Mouse (Mus musculus): ENCODE measurements around the gene Ppp3ca. TPM values are rescaled to one million over a fixed set of nuclear protein-coding genes. Genes with fewer than 3 reads are reported as not detected.

The Ppp3ca gene
- total and polyA plus RNA-seq, 2 experiments from 2014 or later: 159 to 184 TPM

DNA sequence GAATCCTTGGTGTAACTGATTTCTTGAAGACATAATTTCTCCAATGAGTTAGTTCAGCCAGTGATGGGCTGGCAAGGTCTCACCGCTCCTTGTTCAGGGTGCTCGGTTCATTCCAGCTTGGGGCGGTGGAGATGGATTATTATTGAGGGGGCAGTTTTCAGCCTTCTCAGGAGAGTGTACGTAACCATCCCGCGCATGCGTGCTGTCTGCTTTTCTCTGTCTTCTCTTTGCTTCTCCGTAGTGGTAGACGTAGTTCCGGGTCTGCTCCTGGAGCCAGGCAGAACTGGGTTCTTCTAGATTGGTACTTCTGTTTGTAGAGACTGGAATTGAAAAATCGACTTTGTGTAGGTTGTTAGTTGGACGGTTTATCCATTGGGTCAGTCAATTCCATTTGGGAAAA, 89.5 kb downstream of the Ppp3ca start:
- Histone ChIP-seq H3K27me3 (ENCODE audit: insufficient read depth, low read length) (no peaks in the 10 kb centered on the region), H3K9ac (replicated peaks; ENCODE audit: low read length, poor library complexity, severe bottlenecking) (no peak overlapping the region), H3K4me3 (ENCODE audit: low read depth, low read length) (no peak overlapping the region), H3K9me3 (ENCODE audit: low read length) (no peaks in the 10 kb centered on the region), H3K27ac (ENCODE audit: low read depth, low read length) (no peak overlapping the region; the same call in 1 of the 2 replicates), H3K36me3 (ENCODE audit: insufficient read depth, low read length) (no peaks in the 10 kb centered on the region), H3K4me2 (ENCODE audit: low read depth, low read length, poor library complexity, severe bottlenecking) (no peak overlapping the region), H3K4me1 (ENCODE audit: insufficient read depth, low read length) (no peaks in the 10 kb centered on the region)
- WGBS: 96% methylated on average over 12 of the region's 12 CpGs
- no peak for DNase-seq (ENCODE audit: low spot score)
- ATAC-seq (ENCODE audit: low FRiP score): no peak
- TF ChIP-seq CTCF (IDR thresholded peaks at IDR 0.05): no peak

- Histone ChIP-seq H3K4me2 (ENCODE audit: low read depth, low read length, poor library complexity, severe bottlenecking) (no peak overlapping the region), H3K27me3 (ENCODE audit: insufficient read depth, low read length) (no peaks in the 10 kb centered on the region), H3K9me3 (ENCODE audit: low read length) (no peaks in the 10 kb centered on the region), H3K9ac (replicated peaks; ENCODE audit: low read length, poor library complexity, severe bottlenecking) (no peak overlapping the region), H3K4me1 (ENCODE audit: insufficient read depth, low read length) (0 out of 2 replicates have a peak, but pooled peaks cover 2% of the 10 kb centered on the region), H3K27ac (ENCODE audit: low read depth, low read length) (no peak overlapping the region), H3K36me3 (ENCODE audit: insufficient read depth, low read length) (no peaks in the 10 kb centered on the region), H3K4me3 (ENCODE audit: low read depth, low read length) (no peak overlapping the region)
- no peak for TF ChIP-seq CTCF (IDR thresholded peaks at IDR 0.05)
- DNase-seq (ENCODE audit: low spot score) (no peak), ATAC-seq (ENCODE audit: low FRiP score) (no peak)
- 81% methylated on average over 7 of the region's 7 CpGs for WGBS
These were observed 91.5 kb downstream of the Ppp3ca start for GRCm38 (mm10) chr3:136761292-136761978.

DNA sequence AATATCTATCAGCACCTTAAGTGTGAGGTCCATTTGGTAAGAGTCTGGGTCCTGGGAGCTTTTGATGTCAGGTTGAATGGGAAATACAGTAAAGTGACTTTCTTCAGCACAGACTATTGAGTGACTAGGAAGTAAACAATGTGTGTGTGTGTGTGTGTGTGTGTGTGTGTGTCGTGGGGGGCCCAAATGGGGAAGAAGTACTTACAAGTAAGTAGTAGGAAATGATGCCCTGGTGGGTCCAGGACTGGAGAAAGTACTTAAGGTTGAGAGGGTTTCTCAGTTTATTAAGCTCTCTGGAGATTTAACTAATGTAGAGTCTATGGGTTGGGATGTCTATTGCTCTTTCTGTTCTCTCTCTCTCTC, 92.0 kb downstream of the Ppp3ca start:
- no peak overlapping the region for H3K4me3 ChIP-seq (ENCODE audit: low read depth, low read length)
- H3K4me2 ChIP-seq (ENCODE audit: low read depth, low read length, poor library complexity, severe bottlenecking): no peak overlapping the region
- H3K9ac ChIP-seq (replicated peaks; ENCODE audit: low read length, poor library complexity, severe bottlenecking): no peak overlapping the region
- no peak for ATAC-seq (ENCODE audit: low FRiP score)
- 0 out of 2 replicates have a peak, but pooled peaks cover 2% of the 10 kb centered on the region for H3K4me1 ChIP-seq (ENCODE audit: insufficient read depth, low read length)
- H3K36me3 ChIP-seq (ENCODE audit: insufficient read depth, low read length): no peaks in the 10 kb centered on the region
- H3K9me3 ChIP-seq (ENCODE audit: low read length): no peaks in the 10 kb centered on the region
- whole genome bisulfite sequencing: 76% methylated on average over 1 of the region's 1 CpGs
- TF ChIP-seq CTCF (IDR thresholded peaks at IDR 0.05): no peak
- no peak overlapping the region for H3K27ac ChIP-seq (ENCODE audit: low read depth, low read length)
- H3K27me3 ChIP-seq (ENCODE audit: insufficient read depth, low read length): no peaks in the 10 kb centered on the region
- no peak for DNase-seq (ENCODE audit: low spot score)

DNA sequence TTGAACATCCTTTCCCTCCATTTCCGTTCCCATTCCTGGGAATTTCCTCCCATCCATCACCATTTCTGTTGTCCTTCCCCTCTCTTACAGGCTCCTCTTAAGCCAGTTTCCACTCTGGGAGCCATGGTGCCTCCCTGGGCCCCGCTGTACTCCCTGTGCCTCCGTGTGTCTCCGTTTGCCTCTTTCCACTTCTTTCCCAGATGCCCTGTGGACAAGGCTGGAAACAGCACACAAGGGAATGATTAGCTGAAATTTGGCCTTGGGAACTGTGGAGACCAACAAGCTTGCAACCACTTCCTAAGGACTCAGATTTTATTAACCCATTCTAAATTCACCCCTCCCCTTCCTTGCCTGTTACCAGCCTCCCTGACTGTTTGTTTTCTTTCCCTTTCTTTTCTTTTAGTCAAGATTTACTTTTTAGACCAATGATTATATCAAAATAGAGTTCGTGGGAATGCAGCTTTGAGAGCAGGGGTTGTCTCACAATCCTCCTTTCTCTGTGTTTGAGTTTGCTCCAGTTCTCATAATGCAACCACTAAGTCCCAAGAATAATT, 93.9 kb downstream of the Ppp3ca start:
- no peaks in the 10 kb centered on the region for H3K9me3 ChIP-seq (ENCODE audit: low read length)
- no peak overlapping the region for H3K4me2 ChIP-seq (ENCODE audit: low read depth, low read length, poor library complexity, severe bottlenecking)
- TF ChIP-seq CTCF (IDR thresholded peaks at IDR 0.05): no peak
- no peak overlapping the region for H3K4me3 ChIP-seq (ENCODE audit: low read depth, low read length)
- 78% methylated on average over 5 of the region's 5 CpGs for WGBS
- DNase-seq (ENCODE audit: low spot score): no peak
- H3K36me3 ChIP-seq (ENCODE audit: insufficient read depth, low read length): no peaks in the 10 kb centered on the region
- H3K9ac ChIP-seq (replicated peaks; ENCODE audit: low read length, poor library complexity, severe bottlenecking): no peak overlapping the region
- H3K4me1 ChIP-seq (ENCODE audit: insufficient read depth, low read length): 0 out of 2 replicates have a peak, but pooled peaks cover 2% of the 10 kb centered on the region
- no peak overlapping the region for H3K27ac ChIP-seq (ENCODE audit: low read depth, low read length)
- H3K27me3 ChIP-seq (ENCODE audit: insufficient read depth, low read length): no peaks in the 10 kb centered on the region
- no peak for ATAC-seq (ENCODE audit: low FRiP score)

GRCm38 (mm10) chr3:136765569-136765968, 95.6 kb downstream of the Ppp3ca start:
- Histone ChIP-seq H3K9ac (replicated peaks; ENCODE audit: low read length, poor library complexity, severe bottlenecking) (no peak overlapping the region), H3K4me1 (ENCODE audit: insufficient read depth, low read length) (0 out of 2 replicates have a peak, but pooled peaks cover 2% of the 10 kb centered on the region), H3K4me2 (ENCODE audit: low read depth, low read length, poor library complexity, severe bottlenecking) (no peak overlapping the region), H3K27me3 (ENCODE audit: insufficient read depth, low read length) (no peaks in the 10 kb centered on the region), H3K27ac (ENCODE audit: low read depth, low read length) (no peak overlapping the region), H3K9me3 (ENCODE audit: low read length) (no peaks in the 10 kb centered on the region), H3K36me3 (ENCODE audit: insufficient read depth, low read length) (no peaks in the 10 kb centered on the region), H3K4me3 (ENCODE audit: low read depth, low read length) (no peak overlapping the region)
- no peak for DNase-seq (ENCODE audit: low spot score)
- WGBS: 43% methylated on average over 2 of the region's 2 CpGs
- no peak for TF ChIP-seq CTCF (IDR thresholded peaks at IDR 0.05)
- no peak for ATAC-seq (ENCODE audit: low FRiP score)

GRCm38 (mm10) chr3:136768775-136769485, 99.0 kb downstream of the Ppp3ca start:
- ATAC-seq (ENCODE audit: low FRiP score) (no peak), DNase-seq (ENCODE audit: low spot score) (no peak)
- H3K9ac ChIP-seq (replicated peaks; ENCODE audit: low read length, poor library complexity, severe bottlenecking): no peak overlapping the region
- H3K27me3 ChIP-seq (ENCODE audit: insufficient read depth, low read length): no peaks in the 10 kb centered on the region
- H3K4me2 ChIP-seq (ENCODE audit: low read depth, low read length, poor library complexity, severe bottlenecking): no peak overlapping the region
- TF ChIP-seq CTCF (IDR thresholded peaks at IDR 0.05): no peak
- H3K36me3 ChIP-seq (ENCODE audit: insufficient read depth, low read length): no peaks in the 10 kb centered on the region
- H3K4me3 ChIP-seq (ENCODE audit: low read depth, low read length): no peak overlapping the region
- 0 out of 2 replicates have a peak, but pooled peaks cover 2% of the 10 kb centered on the region for H3K4me1 ChIP-seq (ENCODE audit: insufficient read depth, low read length)
- H3K27ac ChIP-seq (ENCODE audit: low read depth, low read length): no peak overlapping the region
- no peaks in the 10 kb centered on the region for H3K9me3 ChIP-seq (ENCODE audit: low read length)
- WGBS: 96% methylated on average over 5 of the region's 5 CpGs

All from midbrain, postnatal 0 days (tissue).